11 mouse cellular contexts compared by ENCODE assay signal in genomic region chr2:156569261-156569660, GRCm38 (mm10).
"Had no signal": no experiment of that assay in that cellular context is flagged by ENCODE, and none has a peak within 500 bp of the region (broad histone marks: within the 10 kb centered on the region; RNA-seq: fewer than 3 reads in every experiment).

No protein-coding gene starts in this region.

- DNase-seq: kidney, adult 11 months; kidney, adult 8-10 months; kidney, postnatal 14 days; layer of hippocampus, adult 9-11 months; liver, embryonic 13.5 days; lung, adult 2 months; lung, postnatal 14 days; lung, postnatal 4 days; right cerebral cortex, postnatal 25 days; spleen, adult 18-20 months; thymus, postnatal 25 days had no signal
